Mouse (Mus musculus) heart, adult 2 months (tissue): ENCODE data around the gene Zbed5.

Experiments
- CTCF ChIP-seq: fragments of 200-600 bp; IDR thresholded peaks from 2 replicates; pipeline ENCODE4 v1.8.1; 2022; ENCODE audit warnings: antibody characterized with exemption, mild to moderate bottlenecking, moderate library complexity
- EP300 ChIP-seq: fragments of 200-500 bp; IDR thresholded peaks from 2 replicates; pipeline ENCODE4 v1.6.1; 2011; ENCODE audit warnings: low read depth, low read length, control low read depth; ENCODE audit not compliant: insufficient read depth
- POLR2A ChIP-seq: fragments of 200-500 bp; IDR thresholded peaks from 2 replicates; pipeline ENCODE4 v1.6.1; 2011; ENCODE audit warnings: mild to moderate bottlenecking, low read depth, low read length, control low read depth; ENCODE audit not compliant: insufficient read depth

- TF ChIP-seq CTCF, result no peak
- TF ChIP-seq POLR2A, result no peak
- no peak for TF ChIP-seq EP300
Observed at GRCm38 (mm10) chr5:129947528-129948033, 52.1 kb downstream of the Zbed5 start.
